Mouse (Mus musculus) urinary bladder, postnatal 14 days (tissue): ENCODE measurements around the gene Hoxa4.

Experiments used
- DNase-seq: peaks from one replicate; pipeline ENCODE4 v3.0.0; 2021; ENCODE audit warnings: low spot score

Gene Hoxa4

DNA sequence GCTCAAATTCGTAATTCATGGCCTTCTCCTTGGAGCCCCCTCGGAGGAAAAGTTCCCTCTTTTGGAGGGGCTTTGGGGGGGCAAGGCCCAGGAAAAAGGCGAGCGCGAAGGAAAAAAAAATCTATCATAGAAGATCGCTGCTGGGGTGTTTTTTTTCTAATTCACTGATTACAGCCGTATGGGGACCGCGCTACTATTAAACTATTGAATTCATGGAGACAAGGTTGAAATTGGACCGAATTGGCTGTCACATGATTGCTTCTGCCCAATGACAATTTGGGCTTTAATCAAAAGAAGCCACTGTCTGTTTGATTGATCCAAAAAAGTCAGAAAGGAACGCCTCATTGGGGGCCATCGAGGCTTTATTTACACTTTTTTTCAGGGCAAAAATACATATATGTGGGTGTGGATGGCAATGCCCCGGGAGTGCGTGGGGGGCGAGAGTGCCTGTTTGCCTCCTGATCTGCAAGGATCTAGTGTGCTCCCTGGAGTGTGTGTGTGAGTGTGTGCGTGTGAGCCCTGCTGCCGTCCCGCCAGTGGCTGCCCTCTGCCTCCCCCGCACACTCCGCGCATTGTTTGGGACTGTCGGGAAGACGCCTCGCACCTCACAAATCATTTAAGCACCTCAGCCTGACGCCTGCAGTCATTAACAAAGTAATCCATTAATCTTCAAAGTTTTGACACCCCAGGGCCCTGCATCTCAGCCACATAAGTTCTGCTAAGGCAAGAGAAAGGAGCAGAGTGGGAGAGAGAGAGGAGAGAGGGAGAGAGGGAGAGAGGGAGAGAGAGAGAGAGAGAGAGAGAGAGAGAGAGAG lies 26.7 kb downstream of the Hoxa4 start, which contains the start of gene Hoxa2:
Gene Hoxa2, minus strand, starts transcription at position 206 of the 815 bp plus-strand sequence.
- DNase-seq, result no peak

DNA sequence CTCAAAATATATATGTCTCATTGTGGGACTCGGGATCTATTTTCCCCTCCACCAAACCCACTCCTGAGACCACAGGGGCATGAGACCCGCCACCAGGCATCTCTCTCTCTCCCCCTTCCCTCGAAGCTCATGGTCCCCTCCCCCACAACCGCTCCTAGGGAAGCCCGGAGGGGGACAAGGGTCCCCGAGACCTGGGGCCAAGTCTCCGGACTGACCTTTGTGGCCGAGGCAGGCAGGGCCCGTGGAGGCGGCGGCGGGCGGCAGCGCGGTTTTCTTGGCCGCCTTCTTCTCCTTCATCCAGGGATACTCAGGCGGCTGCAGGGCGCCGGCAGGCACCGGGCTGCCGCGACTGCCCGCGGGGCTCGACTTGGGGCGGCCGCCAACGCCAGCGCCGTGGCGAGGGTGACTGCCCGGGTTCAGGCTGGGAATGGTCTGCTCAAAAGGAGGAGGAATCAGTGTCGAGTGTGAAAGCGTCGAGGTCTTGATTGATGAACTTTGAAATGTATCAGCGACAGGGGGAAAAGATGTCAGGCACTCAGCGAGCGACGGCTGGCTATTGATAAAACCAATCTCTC lies 27.4 kb downstream of the Hoxa4 start:
- no peak for DNase-seq

DNA sequence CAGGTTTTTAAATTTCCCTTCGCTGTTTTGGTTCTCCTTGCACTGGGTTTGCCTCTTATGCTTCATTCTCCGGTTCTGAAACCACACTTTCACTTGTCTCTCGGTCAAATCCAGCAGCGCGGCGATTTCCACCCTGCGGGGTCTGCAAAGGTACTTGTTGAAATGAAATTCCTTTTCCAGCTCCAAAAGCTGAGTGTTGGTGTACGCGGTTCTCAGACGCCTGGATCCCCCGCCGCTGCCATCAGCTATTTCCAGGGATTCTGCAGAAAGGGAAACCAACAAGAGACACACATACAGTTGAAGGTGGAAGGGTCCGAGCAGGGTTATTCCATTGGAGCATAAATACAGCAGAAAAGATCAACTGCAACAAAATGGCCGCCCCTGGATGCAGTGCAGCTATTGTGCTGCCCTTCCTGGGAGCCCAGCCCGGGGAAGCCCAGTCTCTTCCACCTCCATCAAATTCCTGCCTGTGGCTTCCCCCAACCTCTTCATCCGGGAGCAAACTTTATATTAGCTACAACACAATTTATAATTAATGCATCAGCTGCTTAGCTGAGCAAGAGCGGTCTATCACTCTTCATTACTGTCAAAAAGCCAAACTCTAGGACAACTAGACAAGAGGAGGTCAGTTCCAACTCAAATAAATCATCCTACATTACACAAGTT lies 28.1 kb downstream of the Hoxa4 start:
- DNase-seq, result no peak

DNA sequence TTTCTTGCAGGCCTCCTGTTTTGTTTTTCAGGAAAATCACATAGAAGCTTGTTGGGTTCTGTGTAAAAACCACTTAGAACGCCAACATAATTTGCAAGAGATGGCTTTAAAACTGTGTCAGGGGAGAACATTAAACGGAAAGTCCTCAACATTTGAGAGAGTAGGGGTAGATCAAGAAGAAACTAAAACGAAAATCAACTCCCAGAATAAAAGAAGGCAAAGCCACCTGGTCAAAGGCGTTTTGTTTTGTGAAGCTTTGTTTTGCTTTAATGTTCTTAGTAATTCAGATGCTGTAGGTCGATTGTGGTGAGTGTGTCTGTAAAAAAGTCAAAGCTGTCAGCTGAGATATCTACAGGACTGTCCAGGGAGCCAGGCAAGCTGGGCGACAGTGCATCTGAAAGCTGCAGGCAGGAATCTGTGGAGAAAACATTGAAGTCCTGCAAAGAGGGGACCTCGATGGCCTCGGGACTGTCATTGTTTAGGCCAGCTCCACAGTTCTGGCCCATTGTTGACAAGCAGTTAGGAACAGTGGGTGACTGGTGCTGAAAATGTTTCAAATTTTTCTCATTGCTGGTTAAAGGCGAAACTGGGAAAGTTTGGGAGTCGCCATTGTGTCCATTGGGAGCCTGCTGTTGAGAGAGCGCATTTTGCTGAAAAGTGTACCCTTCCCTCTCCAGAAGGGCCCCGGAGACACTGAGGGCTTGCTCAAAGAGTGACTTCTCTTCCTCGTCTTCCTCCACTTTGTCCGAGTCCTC lies 28.8 kb downstream of the Hoxa4 start:
- DNase-seq, result no peak

DNA sequence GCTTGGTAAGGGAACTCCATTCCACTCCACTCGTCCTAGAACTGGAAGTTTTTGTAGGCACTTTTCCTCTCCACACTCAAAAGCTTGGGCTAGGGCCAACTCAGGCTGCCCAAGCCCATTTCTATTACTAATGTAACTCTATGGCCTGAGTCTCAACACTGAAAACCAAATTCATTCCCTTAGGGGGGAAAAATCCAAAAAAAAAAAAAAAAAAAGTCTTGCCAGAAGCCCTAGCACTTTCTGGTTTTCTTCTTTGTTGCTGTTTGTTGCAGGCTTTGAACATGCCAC lies 29.5 kb downstream of the Hoxa4 start:
- DNase-seq, result no peak

DNA sequence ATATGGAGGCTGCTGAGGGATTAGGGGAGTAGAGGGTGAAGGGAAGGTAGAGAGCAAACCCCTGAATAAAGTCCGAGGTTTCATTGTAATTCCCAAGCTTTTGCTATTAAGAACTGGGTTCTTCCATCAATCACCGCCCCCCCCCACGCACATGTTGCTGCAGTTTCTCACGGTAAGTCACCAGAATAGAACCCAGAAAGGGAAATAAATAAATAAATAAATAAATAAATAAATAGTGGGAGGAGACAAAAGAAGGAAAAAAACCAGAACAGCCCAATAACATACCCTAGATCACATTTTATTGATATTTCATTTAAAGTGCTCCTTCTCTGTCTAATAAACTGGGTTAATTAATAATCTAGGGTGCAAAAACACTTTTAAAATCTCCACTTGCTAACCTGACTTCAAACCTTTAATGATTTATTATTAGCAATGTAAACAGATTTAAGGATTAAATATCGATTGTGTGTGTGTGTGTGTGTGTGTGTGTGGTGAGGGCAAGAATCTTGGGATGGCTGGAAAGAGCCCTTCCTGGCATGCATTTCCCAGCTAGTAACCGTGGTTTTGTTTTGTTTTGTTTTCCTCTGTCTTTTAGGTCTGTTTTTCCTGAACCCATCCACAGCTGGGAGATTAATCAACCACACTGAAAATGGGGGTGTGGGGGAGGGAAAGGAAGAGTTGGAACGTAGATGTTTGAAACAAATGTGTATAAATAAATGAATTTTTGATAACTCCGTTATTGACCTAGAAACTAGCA lies 30.0 kb downstream of the Hoxa4 start:
- no peak for DNase-seq

DNA sequence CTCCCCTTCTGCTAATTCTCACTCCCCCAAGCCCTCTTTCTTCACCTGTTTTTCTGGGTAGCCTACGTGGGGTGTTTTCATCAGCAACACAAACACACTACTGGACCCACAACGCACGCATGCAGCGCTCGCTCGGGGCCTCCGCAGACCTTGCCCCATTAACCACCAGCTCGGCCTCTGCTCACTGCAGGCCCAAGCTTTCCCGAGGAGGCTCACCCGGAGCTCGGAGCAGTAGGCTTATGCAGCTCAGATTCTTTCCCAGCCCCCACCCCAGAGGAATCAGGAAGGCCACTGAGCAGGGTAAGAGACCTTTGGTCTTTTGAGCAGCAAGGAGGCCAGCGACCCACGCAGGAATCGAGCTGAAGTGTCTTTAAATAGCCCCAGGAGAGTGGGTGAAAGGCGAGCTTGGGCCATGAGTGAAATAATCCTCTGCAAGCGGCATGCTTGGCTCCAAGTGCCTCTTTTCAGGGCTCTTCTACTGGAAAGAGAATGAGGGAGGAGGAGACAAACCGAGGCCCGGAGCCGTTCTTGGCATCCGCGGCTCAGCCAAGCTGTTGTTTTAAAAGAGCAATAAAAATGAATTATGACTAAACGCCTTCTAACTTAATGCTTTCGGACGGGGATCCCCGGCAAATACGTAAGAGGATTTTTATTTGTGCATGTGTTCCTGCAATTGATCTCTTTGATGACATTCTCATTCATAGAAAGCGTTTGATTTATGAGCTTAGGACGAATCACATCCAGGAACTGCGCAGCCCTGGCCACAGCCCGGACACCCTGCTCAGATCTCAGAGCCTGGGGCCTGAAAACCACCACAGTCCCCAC lies 30.8 kb downstream of the Hoxa4 start:
- DNase-seq, result peak; percentile 62

DNA sequence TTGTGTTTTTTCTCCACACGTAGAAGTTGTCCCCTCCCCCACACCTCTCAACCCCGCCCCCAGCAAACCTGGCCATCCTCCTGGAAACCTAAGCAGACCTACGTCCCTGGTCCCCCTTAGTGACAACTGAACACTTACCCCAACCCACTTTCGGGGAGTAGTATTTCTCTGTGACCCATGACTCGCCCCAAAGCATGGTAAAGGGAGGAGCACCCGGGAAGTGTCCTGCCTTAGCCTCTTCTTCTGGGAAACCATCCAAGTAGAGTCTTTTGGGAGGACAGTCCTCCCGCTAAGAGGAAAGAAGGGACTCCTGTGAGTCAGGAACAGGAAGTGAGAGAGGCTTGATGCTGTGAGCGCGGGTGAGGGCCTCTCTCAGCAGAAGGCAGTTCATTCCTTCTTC lies 31.6 kb downstream of the Hoxa4 start:
- no peak for DNase-seq

DNA sequence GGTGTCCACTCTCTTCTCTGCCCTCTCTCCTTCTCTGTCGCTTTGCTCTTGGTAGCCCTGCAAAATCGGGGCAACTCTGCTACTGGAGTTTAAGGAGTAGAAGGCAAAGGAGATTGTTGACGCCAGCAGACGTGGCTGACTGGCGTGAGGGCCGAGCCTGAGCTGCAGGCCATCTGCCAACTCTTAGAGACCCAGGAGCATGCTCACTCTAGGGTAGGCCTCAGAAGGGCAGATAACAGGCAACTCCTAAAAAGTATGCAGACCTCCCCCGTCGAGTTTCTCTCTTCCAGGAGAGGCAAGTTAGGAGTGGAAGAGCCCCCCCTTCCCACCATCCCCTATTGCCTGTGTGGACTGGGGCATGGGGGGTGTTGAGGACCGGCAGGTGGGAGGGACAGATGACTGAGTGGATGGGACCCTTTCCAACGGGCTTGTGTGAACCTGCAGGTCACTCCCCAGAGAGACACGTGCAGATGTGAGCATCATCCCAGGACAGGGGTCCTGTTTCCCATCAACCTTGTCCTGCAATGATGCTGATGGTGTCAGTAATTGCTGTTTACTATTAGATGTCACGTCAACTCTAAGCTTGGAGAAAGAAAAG lies 32.3 kb downstream of the Hoxa4 start:
- DNase-seq, result peak; percentile 37

DNA sequence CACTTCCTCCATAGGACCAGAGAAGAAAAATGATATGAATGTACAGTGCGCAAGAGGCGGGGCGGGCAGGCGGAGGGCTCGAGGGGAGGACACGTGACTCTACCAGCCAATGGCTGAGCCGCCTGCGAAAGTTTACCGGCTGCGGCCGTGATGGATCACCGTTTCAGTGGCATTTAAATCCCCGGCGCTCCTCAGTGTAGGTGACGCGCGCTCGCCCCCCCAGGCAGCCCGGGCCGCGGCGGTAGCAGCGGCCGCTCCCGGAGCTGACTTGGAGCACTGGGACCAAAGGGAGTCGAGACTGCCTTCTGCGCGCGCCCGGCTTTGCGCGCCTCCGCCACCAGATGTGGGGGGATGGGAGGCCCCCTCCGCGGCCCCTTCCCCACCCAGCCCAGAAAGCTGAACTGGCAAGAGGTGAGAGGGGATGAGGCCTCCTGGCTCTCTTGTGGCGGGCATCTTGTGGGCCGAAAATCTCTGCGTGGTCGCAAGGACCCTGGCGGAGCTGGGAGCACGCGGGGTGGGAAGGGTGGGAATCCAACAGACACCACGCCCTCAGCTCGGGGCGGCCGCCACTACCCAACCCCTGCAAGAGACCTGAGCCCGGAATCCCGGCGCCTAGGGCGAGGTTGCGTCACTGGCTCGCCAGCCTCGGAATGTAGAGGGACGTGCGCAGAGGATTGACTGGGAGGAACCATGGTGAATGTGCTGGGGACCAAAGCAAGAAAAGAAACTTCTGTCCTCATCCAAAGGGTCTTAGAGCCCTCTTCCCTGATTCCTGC lies 33.1 kb downstream of the Hoxa4 start, which contains the start of gene Hoxa1:
Gene Hoxa1, minus strand, starts transcription at position 42 of the 776 bp plus-strand sequence.
- peak; percentile 82 for DNase-seq

DNA sequence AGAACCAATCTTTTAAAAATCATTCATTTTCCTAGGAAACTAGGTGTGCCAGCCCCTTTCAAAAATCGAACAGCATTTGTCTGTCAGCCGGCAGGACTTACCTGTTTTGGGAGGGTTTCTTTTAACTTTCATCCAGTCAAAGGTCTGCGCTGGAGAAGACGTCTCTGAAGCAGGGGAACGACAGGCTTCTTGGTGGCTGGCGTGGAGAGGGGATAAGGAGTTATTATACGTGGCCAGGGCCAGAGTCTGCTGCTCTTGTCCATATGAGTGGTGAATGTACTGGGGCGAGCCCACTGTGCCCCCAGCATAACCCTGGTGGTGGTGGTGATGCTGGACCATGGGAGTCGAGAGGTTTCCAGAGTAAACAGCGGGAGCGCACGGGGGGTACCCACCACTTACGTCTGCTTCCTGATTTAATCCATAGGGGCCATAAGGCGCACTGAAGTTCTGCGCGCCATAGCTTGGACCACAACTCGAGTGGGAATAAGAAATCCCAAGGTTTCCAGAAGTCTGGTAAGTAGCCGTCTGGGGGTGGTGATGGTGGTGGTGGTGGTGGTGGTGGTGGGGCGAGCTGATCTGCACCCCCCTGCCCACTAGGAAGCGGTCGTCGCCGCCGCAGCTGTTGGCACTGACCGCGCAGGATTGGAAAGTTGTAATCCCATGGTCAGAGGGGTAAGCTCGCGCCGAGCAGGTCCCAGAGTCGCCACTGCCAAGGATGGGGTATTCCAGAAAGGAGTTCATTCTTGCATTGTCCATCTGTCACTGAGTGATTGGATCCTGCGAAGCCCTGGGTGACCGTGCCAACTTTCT lies 33.9 kb downstream of the Hoxa4 start:
- DNase-seq, result no peak

DNA sequence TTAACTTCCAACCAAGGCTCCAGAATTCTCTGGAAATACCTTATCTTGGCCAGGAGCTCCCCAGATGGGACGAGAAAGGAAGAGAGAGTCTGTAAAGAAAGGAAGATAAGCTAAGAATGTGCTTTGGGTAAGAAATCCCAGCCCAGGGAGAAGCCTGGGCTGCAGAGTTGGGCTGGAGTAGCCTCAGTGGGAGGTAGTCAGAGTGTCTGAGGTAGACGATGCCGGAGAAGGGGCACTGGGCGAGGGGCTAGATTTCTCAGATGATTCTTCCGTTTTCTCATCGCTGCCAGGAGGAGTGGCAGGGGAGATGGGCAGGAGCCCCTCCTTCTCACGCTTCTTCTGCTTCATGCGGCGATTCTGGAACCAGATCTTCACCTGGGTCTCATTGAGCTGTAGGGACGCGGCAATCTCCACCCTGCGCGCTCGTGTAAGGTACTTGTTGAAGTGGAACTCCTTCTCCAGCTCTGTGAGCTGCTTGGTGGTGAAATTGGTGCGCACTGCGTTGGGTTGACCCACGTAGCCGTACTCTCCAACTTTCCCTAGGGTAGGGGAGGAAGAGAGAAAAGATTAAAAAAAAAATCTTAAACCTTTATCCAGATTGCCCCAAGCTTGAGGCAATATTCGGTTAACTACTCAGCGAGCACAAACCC lies 34.9 kb downstream of the Hoxa4 start:
- no peak for DNase-seq

DNA sequence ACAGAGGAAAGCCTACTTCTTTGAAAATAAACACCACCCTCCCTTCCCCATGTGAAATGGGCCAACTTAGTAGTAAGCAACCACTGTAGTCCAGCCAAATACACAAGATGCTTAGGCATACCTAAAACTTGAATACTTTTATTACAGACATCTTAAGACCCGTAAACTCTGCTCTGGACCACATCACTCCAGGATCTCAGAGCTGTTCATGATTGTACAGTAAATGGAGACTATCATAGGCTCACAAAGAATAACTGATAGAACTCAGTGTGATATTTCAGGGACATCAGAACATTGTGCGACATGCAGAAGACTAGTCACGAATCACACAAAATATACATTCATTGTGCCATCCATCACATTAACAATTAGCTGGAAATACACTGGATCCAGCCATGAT lies 36.1 kb downstream of the Hoxa4 start:
- no peak for DNase-seq

DNA sequence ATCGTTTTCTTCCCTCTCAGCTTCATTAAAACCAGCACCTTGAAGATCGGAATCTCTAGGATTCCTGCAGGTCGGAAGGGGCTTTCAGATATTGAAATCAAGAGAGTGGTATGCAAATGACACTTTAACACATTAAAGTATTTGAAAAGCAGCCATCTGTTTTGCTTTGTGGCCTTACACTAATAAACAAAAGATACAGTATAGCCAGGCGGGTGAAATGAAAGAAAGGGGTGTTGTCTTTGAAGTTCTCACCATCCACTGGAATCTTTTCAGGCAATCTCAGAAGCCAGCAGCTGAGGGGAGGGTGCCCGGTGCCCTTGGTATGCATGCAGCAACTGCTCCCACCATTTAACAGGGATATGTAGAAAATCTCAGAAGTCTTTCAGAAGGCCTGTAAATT lies 37.5 kb downstream of the Hoxa4 start:
- DNase-seq, result no peak

DNA sequence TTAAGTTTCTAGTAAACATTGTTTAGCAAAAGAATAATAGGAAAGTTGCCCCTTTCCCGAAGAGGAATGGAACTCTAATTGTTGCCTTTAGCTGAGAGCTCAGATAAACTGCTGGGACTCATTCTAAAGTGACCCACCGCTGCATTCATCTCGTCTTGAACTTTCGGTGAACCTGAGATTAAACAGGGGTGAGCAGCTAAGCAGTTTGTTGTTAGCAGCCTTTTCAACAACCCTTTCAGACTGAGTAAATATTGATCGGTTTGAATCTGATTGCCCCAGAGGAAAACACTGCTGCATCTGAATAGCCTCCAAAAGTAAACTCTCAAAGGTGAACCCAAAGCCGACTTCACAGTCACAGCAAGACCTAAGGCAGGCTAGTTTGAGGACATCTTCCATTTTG lies 38.3 kb downstream of the Hoxa4 start:
- DNase-seq, result no peak

DNA sequence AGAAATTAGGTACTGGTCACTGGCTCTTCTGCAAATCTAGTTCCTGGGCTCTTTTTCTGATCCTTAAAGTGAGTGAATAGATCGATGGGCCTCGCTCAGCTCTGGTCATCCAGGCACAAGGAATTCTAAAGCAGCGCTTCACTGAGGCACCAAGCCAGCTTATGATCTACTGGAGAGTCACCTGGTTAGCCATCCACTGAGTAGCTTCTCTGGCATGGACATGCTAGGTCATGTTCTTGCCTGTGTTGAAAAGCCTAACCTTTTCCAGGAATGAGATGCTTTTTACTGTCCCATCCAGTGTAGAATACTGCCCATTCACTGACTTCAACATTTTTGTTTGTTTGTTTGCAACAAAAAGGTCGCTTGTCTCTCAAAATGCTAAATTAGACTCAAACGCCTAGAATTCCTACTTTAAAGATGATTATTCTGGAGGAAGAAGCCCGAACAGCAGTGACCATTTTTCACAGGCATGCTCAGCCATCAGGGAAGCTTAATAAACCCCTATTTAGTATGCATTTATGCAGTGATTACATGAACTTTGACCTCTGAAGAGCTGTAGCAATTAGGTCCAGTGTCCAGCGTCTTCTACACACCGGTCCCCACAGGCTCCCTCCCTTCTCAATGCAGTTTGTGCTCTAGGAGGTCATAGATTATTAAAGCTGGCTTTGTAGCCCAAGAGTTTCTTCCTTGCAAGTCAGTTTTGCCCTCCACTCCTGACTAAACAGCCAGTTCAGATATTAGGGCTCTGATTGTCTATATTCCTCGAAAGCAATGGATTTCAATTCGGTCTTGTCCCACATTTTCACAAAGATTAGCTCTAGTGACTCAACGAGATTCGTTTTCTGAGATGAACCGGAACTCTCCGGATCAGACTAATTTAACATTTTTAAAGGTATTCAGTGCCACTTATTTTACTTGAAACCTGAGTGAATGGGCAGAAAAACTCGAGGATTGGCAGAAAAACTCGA lies 39.0 kb downstream of the Hoxa4 start:
- DNase-seq, result no peak

DNA sequence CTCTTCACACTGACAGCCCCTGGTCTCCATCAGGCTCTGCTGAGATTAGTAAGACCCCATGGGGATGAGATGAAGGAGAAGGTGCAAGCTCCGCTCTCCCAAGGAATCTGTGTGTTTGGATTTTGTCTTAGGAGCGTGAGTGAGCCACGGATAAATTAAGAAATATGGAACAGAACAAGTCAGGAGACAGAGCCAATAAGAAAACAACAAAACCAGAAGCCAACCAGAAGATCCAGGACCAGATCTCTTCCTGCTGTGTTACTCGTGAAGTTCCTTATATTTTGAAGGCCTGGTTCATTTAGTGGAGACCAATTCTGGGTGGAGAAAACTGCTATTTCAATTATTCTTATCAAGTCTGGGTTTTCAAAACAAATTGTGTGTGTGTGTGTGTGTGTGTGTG lies 40.0 kb downstream of the Hoxa4 start:
- DNase-seq, result no peak
